Mouse (Mus musculus): ENCODE data around the gene Milr1. TPM values are rescaled to one million over a fixed set of nuclear protein-coding genes. Genes with fewer than 3 reads are reported as not detected.
A peak's percentile ranks its signal among the peaks of the same experiment; 100 is the strongest.

Gene Milr1
- polyA plus RNA-seq, 2 experiments = 2.2 to 3.0 TPM

- no peak overlapping the region; the same call in 1 of the 2 replicates for H3K9ac ChIP-seq (replicated peaks)
- WGBS (ENCODE audit: insufficient replicate concordance) = 87% methylated on average over 9 of the region's 9 CpGs
- H3K27ac ChIP-seq = no peak overlapping the region
- no peak overlapping the region for H3K4me3 ChIP-seq (ENCODE audit: insufficient read depth in 1 of 2, low read depth in 2 of 2, low read length in 2 of 2)
- no peaks in the 10 kb centered on the region for H3K27me3 ChIP-seq (ENCODE audit: control insufficient read depth, insufficient read depth, low read length)
- ATAC-seq (ENCODE audit: insufficient read depth) (no peak), DNase-seq (ENCODE audit: low read depth in 3 of 3, low spot score in 3 of 3) (no peak)
- H3K4me1 ChIP-seq (replicated peaks; ENCODE audit: control insufficient read depth in 2 of 2, insufficient read depth in 2 of 2, low read length in 1 of 2) = peaks cover 7 to 9% of the 10 kb centered on the region in 2 experiments
- H3K36me3 ChIP-seq (replicated peaks; ENCODE audit: control insufficient read depth, insufficient read depth, low read depth) = peaks cover 75% of the 10 kb centered on the region
- H3K4me2 ChIP-seq (ENCODE audit: low read depth) = no peak overlapping the region
- TF ChIP-seq EP300 (IDR thresholded peaks at IDR 0.05; ENCODE audit: low read depth) (no peak), CTCF (IDR thresholded peaks at IDR 0.05; ENCODE audit: low read depth) (no peak)
- H3K9me3 ChIP-seq (ENCODE audit: control insufficient read depth, low read length) = no peaks in the 10 kb centered on the region
Observed at GRCm38 (mm10) chr11:106782841-106783764, 32.1 kb downstream of the Milr1 start.

GRCm38 (mm10) chr11:106784476-106784875 is 33.5 kb downstream of the Milr1 start:
- Histone ChIP-seq H3K27me3 (ENCODE audit: control insufficient read depth, insufficient read depth, low read length) (no peaks in the 10 kb centered on the region), H3K4me1 (replicated peaks; ENCODE audit: control insufficient read depth in 2 of 2, insufficient read depth in 2 of 2, low read length in 1 of 2) (peaks cover 7 to 9% of the 10 kb centered on the region in 2 experiments), H3K9me3 (ENCODE audit: control insufficient read depth, low read length) (no peaks in the 10 kb centered on the region), H3K4me2 (ENCODE audit: low read depth) (no peak overlapping the region), H3K36me3 (replicated peaks; ENCODE audit: control insufficient read depth, insufficient read depth, low read depth) (peaks cover 75% of the 10 kb centered on the region), H3K9ac (replicated peaks) (no peak overlapping the region), H3K27ac (no peak overlapping the region), H3K4me3 (ENCODE audit: insufficient read depth in 1 of 2, low read depth in 2 of 2, low read length in 2 of 2) (no peak overlapping the region)
- WGBS (ENCODE audit: insufficient replicate concordance) = 86% methylated on average over 2 of the region's 2 CpGs
- TF ChIP-seq EP300 (IDR thresholded peaks at IDR 0.05; ENCODE audit: low read depth) (no peak), CTCF (IDR thresholded peaks at IDR 0.05; ENCODE audit: low read depth) (no peak)
- no peak for DNase-seq (ENCODE audit: low read depth in 3 of 3, low spot score in 3 of 3)
- no peak for ATAC-seq (ENCODE audit: insufficient read depth)

GRCm38 (mm10) chr11:106785043-106785442 is 34.0 kb downstream of the Milr1 start:
- no peak overlapping the region for H3K9ac ChIP-seq (replicated peaks)
- TF ChIP-seq CTCF (IDR thresholded peaks at IDR 0.05; ENCODE audit: low read depth) = no peak
- TF ChIP-seq EP300 (IDR thresholded peaks at IDR 0.05; ENCODE audit: low read depth) = no peak
- 85% methylated on average over 1 of the region's 1 CpGs for WGBS (ENCODE audit: insufficient replicate concordance)
- no peak overlapping the region for H3K4me3 ChIP-seq (ENCODE audit: insufficient read depth in 1 of 2, low read depth in 2 of 2, low read length in 2 of 2)
- DNase-seq (ENCODE audit: low read depth in 3 of 3, low spot score in 3 of 3) (no peak), ATAC-seq (ENCODE audit: insufficient read depth) (no peak)
- H3K9me3 ChIP-seq (ENCODE audit: control insufficient read depth, low read length) = no peaks in the 10 kb centered on the region
- no peak overlapping the region; the same call in 1 of the 2 replicates for H3K4me2 ChIP-seq (ENCODE audit: low read depth)
- peaks cover 72% of the 10 kb centered on the region for H3K36me3 ChIP-seq (replicated peaks; ENCODE audit: control insufficient read depth, insufficient read depth, low read depth)
- H3K4me1 ChIP-seq (replicated peaks; ENCODE audit: control insufficient read depth in 2 of 2, insufficient read depth in 2 of 2, low read length in 1 of 2) = peaks cover 5 to 7% of the 10 kb centered on the region in 2 experiments
- no peak overlapping the region for H3K27ac ChIP-seq
- no peaks in the 10 kb centered on the region for H3K27me3 ChIP-seq (ENCODE audit: control insufficient read depth, insufficient read depth, low read length)

DNA sequence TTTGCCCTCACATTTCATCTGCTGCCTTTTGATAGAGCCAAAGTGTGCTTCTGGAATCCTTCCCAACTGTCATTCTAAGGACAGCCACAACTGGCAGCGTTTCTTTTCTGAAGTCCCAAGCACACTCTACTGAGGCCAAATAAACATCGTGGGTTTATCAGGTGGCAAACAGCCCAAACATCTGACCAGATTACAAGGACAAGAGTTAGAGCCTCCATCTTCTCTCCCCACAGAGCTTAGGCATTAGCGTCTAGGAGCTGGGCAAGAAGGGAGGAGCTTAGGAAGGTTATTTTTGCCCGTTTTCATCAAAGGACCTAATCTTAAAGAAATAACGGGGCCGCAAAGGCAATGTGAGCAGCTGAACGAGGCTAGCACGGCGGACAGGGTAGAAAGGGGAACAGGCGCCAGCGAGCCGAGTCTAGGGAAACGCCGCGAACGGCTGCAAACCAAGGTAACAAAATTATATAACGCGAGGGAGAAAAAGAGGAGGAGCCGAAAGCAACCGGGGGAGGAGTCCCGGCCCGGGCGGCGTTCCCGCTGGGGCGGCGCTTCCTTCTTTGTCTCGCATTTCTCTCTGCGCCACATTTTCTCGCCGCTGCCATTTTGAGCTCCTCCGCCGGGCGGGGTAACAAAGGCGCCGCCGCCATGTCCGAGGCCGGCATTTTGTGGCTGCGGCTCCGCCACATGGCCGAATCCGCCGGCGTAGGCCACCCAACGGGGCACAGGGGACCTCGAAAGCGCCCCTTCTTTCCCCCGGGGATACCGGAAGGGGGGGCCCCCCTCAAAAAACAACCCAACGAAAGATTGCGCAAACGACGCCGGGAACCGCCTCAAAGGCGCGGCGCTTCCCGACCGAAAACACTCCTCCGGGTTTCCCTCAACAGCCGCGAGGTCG is 36.4 kb downstream of the Milr1 start:
- peak overlapping the region; percentile 77 to 96 for H3K4me3 ChIP-seq (ENCODE audit: insufficient read depth in 1 of 2, low read depth in 2 of 2, low read length in 2 of 2)
- H3K9me3 ChIP-seq (ENCODE audit: control insufficient read depth, low read length) = no peaks in the 10 kb centered on the region
- no peaks in the 10 kb centered on the region for H3K27me3 ChIP-seq (ENCODE audit: control insufficient read depth, insufficient read depth, low read length)
- H3K4me2 ChIP-seq (ENCODE audit: low read depth) = peak overlapping the region; percentile 89
- H3K4me1 ChIP-seq (replicated peaks; ENCODE audit: control insufficient read depth in 2 of 2, insufficient read depth in 2 of 2, low read length in 1 of 2) = peaks cover 2% of the 10 kb centered on the region in 2 experiments; a peak in 2 of 4 replicates
- peaks cover 49% of the 10 kb centered on the region for H3K36me3 ChIP-seq (replicated peaks; ENCODE audit: control insufficient read depth, insufficient read depth, low read depth)
- ATAC-seq (ENCODE audit: insufficient read depth) = peak; percentile 21
- TF ChIP-seq CTCF (IDR thresholded peaks at IDR 0.05; ENCODE audit: low read depth) (peak; percentile 2; the same call in 1 of the 2 replicates), EP300 (IDR thresholded peaks at IDR 0.05; ENCODE audit: low read depth) (no peak)
- under 1% methylated on average over 65 of the region's 65 CpGs for WGBS (ENCODE audit: insufficient replicate concordance)
- peak overlapping the region; percentile 100 for H3K9ac ChIP-seq (replicated peaks)
- peak overlapping the region; percentile 95 for H3K27ac ChIP-seq
- DNase-seq (ENCODE audit: low read depth in 3 of 3, low spot score in 3 of 3) = peak; percentile 79 to 85 (median 79)
